Mouse (Mus musculus): Measurements from ENCODE around the gene Zfp872.
"Not testable (repeated sequence)": the region's sequence is repeated elsewhere in the genome, so short reads cannot be mapped to it uniquely, and the experiment has no call there.

The Zfp872 gene

DNA sequence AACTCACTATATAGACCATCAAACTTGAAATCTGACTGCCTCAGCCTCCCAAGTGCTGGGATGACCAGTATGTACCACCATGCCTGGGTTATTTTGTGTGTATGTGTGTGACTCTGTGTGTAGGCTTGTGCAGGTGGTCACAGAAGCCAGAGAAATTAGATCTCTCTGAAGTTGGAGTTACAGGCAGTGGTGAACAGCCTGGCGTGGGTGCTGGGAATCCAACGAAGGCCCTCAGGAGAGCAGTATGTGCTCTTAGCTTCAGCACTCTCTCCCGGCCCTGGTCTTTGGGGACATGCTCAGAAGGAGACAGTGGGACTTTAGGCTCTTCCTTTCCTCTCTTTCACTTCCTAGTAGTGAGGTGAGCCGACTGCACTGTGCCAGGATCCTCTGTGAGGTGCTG lies 15.6 kb upstream of the Zfp872 start:
- DNase-seq, result no peak

DNA sequence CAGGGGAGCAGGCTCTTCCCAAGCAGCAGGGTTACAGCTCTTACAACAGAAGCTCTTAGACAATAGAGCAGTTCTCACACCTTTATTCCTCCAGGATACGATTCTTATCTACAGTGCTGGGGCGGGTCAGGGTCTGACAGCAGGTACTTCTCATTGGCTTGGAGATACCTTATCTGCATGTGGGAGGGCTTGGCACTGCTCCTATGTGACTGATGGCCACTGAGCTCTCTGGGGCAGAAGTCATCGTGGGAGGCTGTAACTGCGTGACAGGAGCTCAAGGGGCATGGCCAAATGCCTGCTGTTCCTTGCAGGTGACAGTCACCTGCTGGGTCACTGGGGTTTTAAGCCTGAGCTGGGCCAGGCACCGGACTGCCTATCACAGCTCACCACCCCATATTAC lies 8.5 kb downstream of the Zfp872 start:
- peak in 1 of 2 experiments; percentile 33 for DNase-seq

DNA sequence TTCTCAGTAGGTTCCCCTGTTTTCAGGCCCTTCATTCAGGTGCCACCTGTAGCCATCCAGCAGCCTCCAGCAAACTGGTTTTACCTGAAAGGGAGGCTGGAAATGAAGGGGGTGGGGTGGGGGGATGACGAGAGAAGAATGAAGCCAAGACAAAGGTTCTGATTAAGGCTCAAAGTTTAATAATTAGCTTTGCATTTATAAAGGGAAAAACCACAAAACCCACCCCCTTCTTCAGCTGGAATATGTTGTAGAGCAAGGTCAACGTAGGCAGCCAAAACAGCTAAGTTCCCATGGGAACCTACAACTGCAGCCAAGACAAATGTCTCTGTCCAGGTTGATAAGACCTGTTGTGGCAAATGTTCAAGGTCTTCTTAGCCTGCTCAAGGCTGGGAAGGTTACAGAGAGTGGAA lies 25.9 kb downstream of the Zfp872 start:
- peak; percentile 58 to 80 for DNase-seq

DNA sequence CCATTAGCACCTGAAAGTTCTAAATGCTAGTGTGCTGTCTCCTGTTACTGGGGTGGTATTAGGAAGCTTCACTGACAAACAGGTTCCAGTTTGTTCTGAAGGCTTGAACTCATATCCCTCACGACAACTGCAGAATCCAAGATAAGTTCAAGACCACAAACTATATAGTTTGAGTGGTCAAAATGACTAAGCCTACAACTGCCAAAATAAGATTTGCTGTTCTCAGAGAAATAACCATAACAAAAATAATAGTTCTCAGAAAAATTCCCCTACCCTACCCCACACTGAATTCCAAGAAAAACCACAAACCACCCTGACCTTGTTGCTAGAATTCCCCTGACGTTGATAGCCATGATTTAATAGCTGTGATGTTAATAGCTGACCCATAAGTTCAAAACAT lies 26.7 kb downstream of the Zfp872 start:
- no peak for DNase-seq

DNA sequence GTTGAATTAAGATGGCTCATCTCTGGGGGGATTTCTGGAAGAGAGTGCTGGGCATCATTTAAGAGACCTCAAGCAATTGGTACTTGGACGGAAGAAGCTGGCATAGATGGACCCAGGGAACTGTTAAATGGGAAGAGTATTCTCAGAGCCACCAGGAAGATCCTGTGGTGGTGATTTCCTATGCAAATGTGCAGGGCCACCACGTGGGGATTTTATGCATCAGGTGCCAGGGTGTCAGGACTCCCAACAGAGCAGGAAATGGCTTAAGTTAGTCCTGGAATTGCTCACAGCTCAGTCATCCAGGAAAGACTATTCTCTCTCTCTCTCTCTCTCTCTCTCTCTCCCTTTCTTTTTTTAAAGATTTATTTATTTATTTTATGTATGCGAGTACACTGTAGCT lies 28.8 kb downstream of the Zfp872 start:
- no peak for DNase-seq

DNA sequence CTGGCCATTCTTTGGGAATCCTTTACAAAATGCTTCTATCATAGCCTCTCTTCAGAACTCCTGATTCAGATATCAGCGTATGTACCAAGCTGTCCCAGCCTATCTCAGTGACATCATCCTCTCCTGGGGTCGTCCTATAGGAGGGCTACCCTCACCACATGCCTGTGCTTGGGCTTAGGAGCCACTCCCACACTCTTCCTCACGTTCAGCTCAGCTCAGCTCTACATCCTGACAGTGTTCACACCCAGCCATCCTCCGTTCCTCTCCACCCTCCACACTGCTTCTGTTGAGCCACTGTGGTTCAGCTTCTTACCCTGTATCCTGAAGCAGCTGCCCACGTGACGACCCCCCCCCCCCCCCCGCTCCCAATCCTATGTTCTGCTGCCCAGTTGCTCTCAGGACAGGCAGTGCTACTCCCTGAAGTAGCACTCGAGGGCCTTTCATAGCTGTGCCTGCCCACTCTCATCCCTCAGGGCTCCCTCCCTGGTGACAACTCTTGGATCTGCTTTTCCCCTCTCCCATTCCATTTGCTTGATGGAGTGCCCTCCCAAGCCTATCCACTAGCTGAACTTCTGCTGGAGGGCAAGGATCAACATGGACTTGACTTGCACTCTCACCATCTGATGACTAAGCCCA lies 30.1 kb downstream of the Zfp872 start:
- peak; percentile 55 to 80 for DNase-seq

DNA sequence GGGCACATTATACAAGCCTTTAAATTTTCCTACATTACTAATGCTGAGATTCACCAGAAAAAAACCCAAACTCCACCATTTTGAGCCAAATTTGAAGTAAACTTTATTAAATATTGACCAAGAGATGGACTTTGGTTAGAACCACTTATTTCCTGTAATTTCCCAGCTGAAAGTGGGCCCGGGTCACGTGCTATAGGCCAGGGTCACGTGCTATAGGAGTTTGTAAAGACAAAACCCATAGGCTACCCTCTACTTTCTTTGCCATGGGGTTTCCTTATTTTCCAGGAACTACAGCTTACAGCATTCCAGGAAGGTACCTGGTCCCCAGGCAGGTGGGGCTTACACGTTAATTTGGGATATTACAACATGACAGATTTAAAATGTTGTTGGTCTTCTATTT lies 36.2 kb downstream of the Zfp872 start:
- DNase-seq, result no peak

DNA sequence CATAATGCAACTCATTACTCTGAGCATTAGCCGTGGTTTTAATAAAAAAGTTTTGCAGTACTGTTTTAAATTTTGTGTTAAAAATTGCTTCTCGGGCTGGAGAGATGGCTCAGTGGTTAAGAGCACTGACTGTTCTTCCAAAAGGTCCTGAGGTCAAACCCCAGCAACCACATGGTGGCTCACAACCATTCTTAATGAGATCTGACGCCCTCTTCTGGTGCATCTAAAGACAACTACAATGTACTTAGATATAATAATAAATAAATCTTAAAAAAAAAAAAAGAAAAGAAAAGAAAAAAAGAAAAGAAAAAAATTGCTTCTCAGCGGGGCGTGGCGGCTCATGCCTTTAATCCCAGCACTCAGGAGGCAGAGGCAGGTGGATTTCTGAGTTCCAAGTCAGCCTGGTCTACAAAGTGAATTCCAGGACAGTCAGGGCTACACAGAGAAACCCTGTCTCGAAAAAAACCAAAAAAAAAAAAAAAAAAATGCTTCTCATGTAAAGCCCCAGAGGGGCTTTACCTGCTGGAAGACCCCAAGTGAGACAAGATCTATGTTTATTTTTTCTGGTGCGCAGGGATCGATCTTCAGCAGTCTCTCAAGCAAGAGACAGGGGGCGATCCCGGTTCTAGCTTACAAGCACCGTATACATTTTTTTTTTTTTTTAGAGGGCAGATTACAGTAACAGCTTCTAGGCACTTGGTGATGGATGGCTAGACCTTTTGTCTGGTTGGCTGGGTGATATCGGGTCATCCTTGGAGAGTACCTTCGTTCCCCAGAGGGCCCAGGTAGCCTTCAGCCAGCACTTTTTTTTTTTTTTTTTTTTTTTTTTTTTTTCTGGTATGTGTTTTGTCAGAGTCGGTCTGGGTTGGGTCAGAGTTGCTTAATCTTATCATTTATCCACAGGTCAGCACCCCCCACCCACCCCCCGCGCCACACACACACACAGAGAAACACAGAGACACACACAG lies 36.9 kb downstream of the Zfp872 start:
- peak in 1 of 2 experiments; percentile 25 for DNase-seq

DNA sequence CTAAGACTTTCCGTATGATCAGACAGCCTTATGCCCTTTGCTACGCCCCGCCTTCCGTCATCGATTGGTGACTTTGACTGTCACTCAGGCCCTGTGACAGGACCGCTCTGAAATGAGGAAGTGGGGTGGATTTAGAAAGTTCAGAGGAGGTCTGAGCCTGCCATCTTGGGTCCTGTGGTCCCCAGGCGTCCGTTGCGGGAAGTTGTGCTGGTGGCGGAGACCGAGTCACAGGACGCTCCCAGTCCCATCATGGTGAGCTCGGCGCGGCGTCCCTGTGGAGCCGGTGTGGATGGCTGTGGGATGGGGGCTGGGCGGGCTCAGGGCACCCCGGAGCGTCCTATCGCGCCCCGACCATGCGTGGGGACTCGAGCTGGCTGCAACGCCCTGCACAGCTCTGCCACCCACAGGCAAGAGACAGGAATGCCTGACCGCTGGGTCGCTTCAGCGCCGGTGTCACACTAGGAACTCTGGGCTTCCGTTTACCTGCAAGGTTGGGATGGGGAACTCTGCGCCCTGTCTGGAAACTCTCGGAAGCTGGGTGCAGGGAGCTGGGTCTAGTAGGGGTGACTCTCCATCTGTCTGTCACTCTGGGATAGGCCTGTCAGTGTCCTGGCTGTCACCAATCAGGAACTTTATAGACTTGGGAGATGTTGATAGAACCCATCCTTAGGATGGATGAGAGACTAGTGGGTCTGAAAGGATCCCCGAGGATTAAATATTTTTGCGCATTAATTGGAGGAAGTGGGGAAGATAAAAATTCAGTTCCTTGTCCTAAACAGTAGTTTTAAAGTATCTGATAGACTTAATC lies 37.9 kb downstream of the Zfp872 start, which contains the start of gene Zfp809:
TSS of gene Zfp809 (plus strand) at position 134 of the 808 bp plus-strand sequence.
- DNase-seq, result peak; percentile 99 to 100

DNA sequence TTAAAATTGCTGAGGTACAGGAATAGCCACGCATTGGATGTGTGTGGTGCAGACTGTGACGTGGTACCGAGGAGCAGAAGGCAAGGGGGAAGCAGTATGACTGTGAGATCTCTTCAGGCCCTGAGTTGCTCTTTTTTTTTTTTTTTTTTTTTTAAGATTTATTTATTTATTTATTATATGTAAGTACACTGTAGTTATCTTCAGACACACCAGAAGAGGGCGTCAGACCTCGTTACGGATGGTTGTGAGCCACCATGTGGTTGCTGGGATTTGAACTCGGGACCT lies 38.4 kb downstream of the Zfp872 start:
- DNase-seq, result not testable (repeated sequence)

DNA sequence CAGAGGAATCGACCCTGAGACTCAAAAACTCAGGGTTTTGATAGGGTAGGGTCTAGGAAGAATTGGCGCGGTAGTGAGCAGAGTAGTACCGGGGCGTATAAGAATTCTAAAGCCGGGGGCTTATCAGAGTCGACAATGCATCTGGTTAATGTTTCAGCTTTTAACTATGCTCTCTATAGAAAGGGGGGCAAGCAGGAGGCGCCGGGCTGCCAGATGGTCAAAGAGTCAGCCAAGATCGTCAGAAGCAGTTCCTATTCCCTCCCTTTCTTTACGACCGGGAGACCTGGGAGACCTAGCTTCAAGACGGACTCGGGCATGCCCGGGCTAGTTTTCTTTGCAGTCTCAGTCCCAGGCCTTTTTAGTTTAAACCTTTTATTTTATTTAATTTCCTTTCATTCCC lies 39.0 kb downstream of the Zfp872 start:
- peak; percentile 41 to 57 for DNase-seq

DNA sequence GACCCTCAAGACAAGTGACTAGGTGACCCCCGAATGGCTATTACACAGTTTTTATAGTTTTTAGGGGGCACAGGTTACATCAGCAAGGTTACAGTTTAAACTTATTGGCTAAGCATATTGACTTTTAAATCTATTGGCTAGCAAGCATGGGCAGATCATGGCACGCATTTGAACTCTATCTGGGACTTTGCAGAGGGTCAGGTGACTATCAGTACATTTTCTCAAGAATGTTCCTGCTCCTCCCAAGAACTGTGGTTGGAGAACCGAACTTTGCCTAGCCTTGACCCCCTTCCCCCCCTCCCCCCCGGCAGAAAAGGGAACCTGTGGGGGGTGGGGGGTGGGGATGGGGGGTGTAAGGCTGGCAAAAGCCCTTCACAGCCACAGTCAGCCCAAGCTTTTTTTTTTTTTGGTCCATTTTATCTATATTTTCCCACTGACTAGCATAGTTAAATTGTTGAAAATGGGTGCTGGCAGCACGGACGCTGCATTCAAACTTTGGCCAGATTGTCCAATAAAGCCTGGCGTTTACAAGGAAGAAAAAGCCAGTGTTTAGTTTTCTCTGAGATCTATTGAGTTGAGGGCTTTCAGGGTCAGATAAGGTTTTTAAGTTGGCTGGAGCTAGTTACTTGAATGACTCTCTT lies 41.6 kb downstream of the Zfp872 start:
- no peak for DNase-seq

DNA sequence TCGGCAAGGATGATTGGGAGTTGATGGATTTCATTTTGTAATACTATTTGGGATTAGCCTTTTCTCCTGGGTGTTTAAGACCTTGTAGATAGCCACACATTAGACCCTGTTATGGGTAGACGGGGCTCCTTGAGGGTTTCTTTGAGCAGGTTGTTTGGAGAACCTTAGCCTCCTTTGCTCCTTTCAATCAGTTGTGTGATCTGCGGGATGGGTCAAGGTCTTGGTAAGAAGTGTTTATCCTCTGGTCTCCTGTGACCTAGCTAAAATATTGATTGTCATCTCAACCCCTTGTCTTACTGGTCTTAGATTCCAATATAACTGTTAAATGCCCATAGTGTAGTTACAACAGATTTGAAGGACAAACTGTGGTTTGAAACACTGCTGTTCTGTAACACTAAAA lies 42.2 kb downstream of the Zfp872 start:
- DNase-seq, result no peak

DNA sequence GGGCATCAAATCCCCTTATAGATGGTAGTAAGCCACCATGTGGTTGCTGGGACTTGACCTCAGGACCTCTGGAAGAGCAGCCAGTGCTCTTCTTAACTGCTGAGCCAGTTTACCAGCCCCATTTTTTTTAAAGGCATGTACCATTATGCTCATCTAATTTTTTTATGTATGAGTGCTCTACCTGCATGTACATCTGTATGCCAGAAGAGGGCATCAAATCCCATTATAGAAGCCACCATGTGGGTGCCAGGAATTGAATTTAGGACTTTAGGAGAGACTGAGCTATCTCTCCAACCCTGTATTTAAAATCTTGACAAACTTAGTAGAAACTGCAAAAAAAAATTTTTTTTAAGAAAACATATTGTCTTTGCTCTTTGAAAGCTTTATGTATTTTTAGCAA lies 42.7 kb downstream of the Zfp872 start:
- no peak for DNase-seq

DNA sequence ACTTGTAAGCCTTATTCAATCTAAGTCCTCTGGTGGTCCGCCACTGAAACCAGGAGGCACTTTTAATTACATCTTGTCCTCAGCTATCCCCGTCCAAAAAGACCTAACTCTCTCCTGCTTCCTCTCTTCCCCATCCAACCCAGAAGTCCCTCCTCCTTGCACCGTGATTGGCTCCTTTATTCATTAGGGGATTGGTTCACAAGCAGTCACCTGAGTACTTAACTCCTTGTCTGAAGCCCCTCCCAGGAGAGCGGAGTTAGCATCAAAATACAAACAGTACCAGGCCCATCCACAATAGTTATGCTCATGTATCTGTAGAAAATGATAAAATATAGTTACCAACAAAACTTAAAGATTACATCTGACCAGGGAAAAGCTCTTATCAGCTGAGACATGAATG lies 52.1 kb downstream of the Zfp872 start:
- no peak for DNase-seq

DNA sequence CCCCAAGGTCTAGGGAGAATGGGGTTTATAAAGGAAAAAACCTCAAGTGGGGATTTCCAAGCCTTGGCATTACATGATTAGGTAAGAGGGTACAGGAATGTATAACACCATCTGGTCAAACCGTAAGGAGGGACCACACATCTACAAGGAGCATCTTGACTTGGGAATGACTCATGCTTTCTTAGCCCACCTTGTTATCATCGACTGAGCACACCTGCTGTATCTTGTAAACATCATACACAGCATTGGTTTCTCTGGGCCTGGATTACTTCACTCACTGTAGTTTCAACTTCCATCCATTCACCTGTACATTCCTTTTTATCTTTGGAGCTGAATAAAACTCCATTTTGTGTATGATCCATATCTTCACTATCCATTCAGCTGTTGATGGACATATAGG lies 56.4 kb downstream of the Zfp872 start:
- DNase-seq, result no peak

All from lung, adult 18-20 months (tissue).